Mouse (Mus musculus) spleen, postnatal 0 days (tissue): ENCODE results near the gene Psmb7. TPM values are rescaled to one million over a fixed set of nuclear protein-coding genes. Genes with fewer than 3 reads are reported as not detected.

Source experiments
- polyA plus RNA-seq: library from polyadenylated mRNA; unstranded; fragments of >200 nt; fragmentation: Nextera tagmentation; extraction: Ambion mirVana; gene quantifications from 2 replicates; pipeline ENCODE4 v1.2.1, GENCODE M21; 2015

The Psmb7 gene
- 139 and 154 TPM in 2 replicates for polyA plus RNA-seq

GRCm38 (mm10) chr2:38643625-38644427, at the start of gene Psmb7:
Psmb7 (minus strand) TSS chr2:38644087.

Other genes starting within 250 kb of the Psmb7 start
- 18.1 and 20.6 TPM in 2 replicates for gene Nek6, start 132.4 kb downstream of the Psmb7 start, polyA plus RNA-seq
- gene Nr5a1, start 70.5 kb upstream of the Psmb7 start, polyA plus RNA-seq: 8.0 and 11.8 TPM in 2 replicates